Mouse (Mus musculus) midbrain, postnatal 0 days (tissue): Measurements from ENCODE around the gene Fam24b. TPM values are rescaled to one million over a fixed set of nuclear protein-coding genes. Genes with fewer than 3 reads are reported as not detected.

ENCODE experiments used
- ATAC-seq: fragments of 200-750 bp; cut with Nextera tagmentation; 2 replicates; pipeline ENCODE4 v1.8.0; 2017; ENCODE audit warnings: moderate number of reproducible peaks, mild to moderate bottlenecking, moderate TSS enrichment, moderate library complexity; ENCODE audit not compliant: low FRiP score
- DNase-seq: peaks from one replicate; pipeline ENCODE4 v3.0.0-alpha.2; 2015; ENCODE audit warnings: low spot score
- H3K27ac ChIP-seq: fragments of 300-500 bp; sonication (generic); 2 replicates; pipeline ENCODE4 v1.5.1; 2014; ENCODE audit warnings: low read depth, mild to moderate bottlenecking, low read length, mixed read lengths
- H3K27me3 ChIP-seq: fragments of 300-500 bp; sonication (generic); 2 replicates; pipeline ENCODE4 v1.6.1; 2014; ENCODE audit warnings: low read length, control low read depth, mixed read lengths; ENCODE audit not compliant: insufficient read depth
- H3K36me3 ChIP-seq: fragments of 300-500 bp; sonication (generic); 2 replicates; pipeline ENCODE4 v1.6.1; 2014; ENCODE audit warnings: low read length, control low read depth, mixed read lengths; ENCODE audit not compliant: insufficient read depth
- H3K4me1 ChIP-seq: fragments of 300-500 bp; sonication (generic); 2 replicates; pipeline ENCODE4 v1.6.1; 2014; ENCODE audit warnings: mild to moderate bottlenecking, control low read depth, antibody characterized with exemption, low read length, mixed read lengths; ENCODE audit not compliant: insufficient read depth
- H3K4me2 ChIP-seq: fragments of 300-500 bp; sonication (generic); 2 replicates; pipeline ENCODE4 v1.6.1; 2014; ENCODE audit warnings: low read depth, mild to moderate bottlenecking, low read length, mixed read lengths; ENCODE audit not compliant: poor library complexity, severe bottlenecking
- H3K4me3 ChIP-seq: fragments of 300-500 bp; sonication (generic); 2 replicates; pipeline ENCODE4 v1.5.1; 2014; ENCODE audit warnings: low read depth, mild to moderate bottlenecking, low read length, moderate library complexity
- H3K9ac ChIP-seq: fragments of 300-500 bp; sonication (generic); replicated peaks from 2 replicates; pipeline ENCODE4 v1.6.1; 2014; ENCODE audit warnings: mild to moderate bottlenecking, low read length, moderate library complexity, mixed read lengths; ENCODE audit not compliant: poor library complexity, severe bottlenecking
- H3K9me3 ChIP-seq: fragments of 300-500 bp; sonication (generic); 2 replicates; pipeline ENCODE4 v1.6.1; 2016; ENCODE audit warnings: low read length, control low read depth
- CTCF ChIP-seq: IDR thresholded peaks from 2 replicates; pipeline ENCODE4 v1.5.1; 2016; ENCODE audit warnings: antibody characterized with exemption, mild to moderate bottlenecking
- WGBS: fragments of 180-500 bp; shearing (Covaris S2); extraction: QIAGEN DNeasy Blood & Tissue Kit; methylation state at CpG from one replicate; pipeline ENCODE4 v1.1.7; 2014; 5-methylcytosine and 5-hydroxymethylcytosine counted together
- polyA plus RNA-seq: library from polyadenylated mRNA; unstranded; fragments of >200 nt; fragmentation: Nextera tagmentation; extraction: Ambion mirVana; gene quantifications from 2 replicates; pipeline ENCODE4 v1.2.1, GENCODE M21; 2015
- total RNA-seq: library from RNA; depleted of rRNA; stranded (reverse); fragments of >200 nt; gene quantifications from 2 replicates; pipeline ENCODE4 v1.2.3, GENCODE M21; 2014; rRNA removed

The Fam24b gene
- total RNA-seq = not detected in 2 replicates
- not detected in 2 replicates for polyA plus RNA-seq

- no peak within 1 kb of the TSS for H3K4me3 ChIP-seq
- DNase-seq (no peak), ATAC-seq (no peak)
- no peaks in the 10 kb centered on the region for H3K36me3 ChIP-seq
- no peak within 1 kb of the TSS for H3K27ac ChIP-seq
- TF ChIP-seq CTCF = no peak
- H3K27me3 ChIP-seq = no peaks in the 10 kb centered on the region
- no peak within 1 kb of the TSS for H3K9ac ChIP-seq
- 88% methylated on average over 5 of the region's 5 CpGs for WGBS
- H3K4me2 ChIP-seq = no peak within 1 kb of the TSS
- H3K4me1 ChIP-seq = no peaks in the 10 kb centered on the region
- H3K9me3 ChIP-seq = no peaks in the 10 kb centered on the region
These were observed at the start of gene Fam24b for GRCm38 (mm10) chr7:131329416-131329815. Gene Fam24b (minus strand): TSS chr7:131329516.

GRCm38 (mm10) chr7:131371880-131372651 lies 42.8 kb upstream of the Fam24b start:
- TF ChIP-seq CTCF = peak; percentile 58
- Histone ChIP-seq H3K36me3 (no peaks in the 10 kb centered on the region), H3K4me2 (peak overlapping the region; percentile 73), H3K27ac (0 out of 2 replicates have a peak overlapping the region, but pooled peaks have one; percentile 75), H3K27me3 (no peaks in the 10 kb centered on the region), H3K4me1 (no peaks in the 10 kb centered on the region), H3K9me3 (no peaks in the 10 kb centered on the region), H3K4me3 (peak overlapping the region; percentile 62), H3K9ac (peak overlapping the region; percentile 72)
- WGBS = 70% methylated on average over 9 of the region's 9 CpGs
- DNase-seq (peak; percentile 42), ATAC-seq (no peak)

GRCm38 (mm10) chr7:131371470-131371860 lies 42.1 kb upstream of the Fam24b start:
- DNase-seq (no peak), ATAC-seq (peak; percentile 54; the same call in 1 of the 2 replicates)
- TF ChIP-seq CTCF = no peak
- Histone ChIP-seq H3K36me3 (no peaks in the 10 kb centered on the region), H3K27ac (peak overlapping the region; percentile 75), H3K4me1 (no peaks in the 10 kb centered on the region), H3K9me3 (no peaks in the 10 kb centered on the region), H3K27me3 (no peaks in the 10 kb centered on the region), H3K9ac (peak overlapping the region; percentile 72), H3K4me3 (peak overlapping the region; percentile 62), H3K4me2 (peak overlapping the region; percentile 73)
- 4% methylated on average over 9 of the region's 9 CpGs for WGBS

- H3K9ac ChIP-seq = peak within 1 kb of the TSS; percentile 72
- 5% methylated on average over 47 of the region's 47 CpGs for WGBS
- H3K4me2 ChIP-seq = peak within 1 kb of the TSS; percentile 73
- peak within 1 kb of the TSS; percentile 62 for H3K4me3 ChIP-seq
- TF ChIP-seq CTCF = peak; percentile 87
- H3K9me3 ChIP-seq = no peaks in the 10 kb centered on the region
- DNase-seq (peak; percentile 92), ATAC-seq (peak; percentile 92)
- no peaks in the 10 kb centered on the region for H3K27me3 ChIP-seq
- no peaks in the 10 kb centered on the region for H3K36me3 ChIP-seq
- H3K27ac ChIP-seq = peak within 1 kb of the TSS; percentile 75
- H3K4me1 ChIP-seq = no peaks in the 10 kb centered on the region
These were observed 41.5 kb upstream of the Fam24b start, which contains the start of gene Pstk for GRCm38 (mm10) chr7:131370648-131371469. Gene Pstk (plus strand): TSS chr7:131371141.

GRCm38 (mm10) chr7:131364131-131364530 lies 34.8 kb upstream of the Fam24b start:
- TF ChIP-seq CTCF = no peak
- Histone ChIP-seq H3K27me3 (no peaks in the 10 kb centered on the region), H3K9ac (no peak overlapping the region), H3K36me3 (no peaks in the 10 kb centered on the region), H3K9me3 (no peaks in the 10 kb centered on the region), H3K4me3 (no peak overlapping the region), H3K4me2 (no peak overlapping the region), H3K27ac (no peak overlapping the region), H3K4me1 (no peaks in the 10 kb centered on the region)
- ATAC-seq (no peak), DNase-seq (no peak)
- 95% methylated on average over 8 of the region's 8 CpGs for WGBS
